Mouse (Mus musculus): Measurements from ENCODE around the gene Whrn. TPM values are rescaled to one million over a fixed set of nuclear protein-coding genes. Genes with fewer than 3 reads are reported as not detected.

Gene Whrn
- polyA plus RNA-seq, 1 experiment, result 22.5 TPM

GRCm38 (mm10) chr4:63493351-63494121 is 2.3 kb downstream of the Whrn start:
- H3K4me1 ChIP-seq (ENCODE audit: control insufficient read depth, insufficient read depth, low read length), result peaks cover 14% of the 10 kb centered on the region
- TF ChIP-seq POLR2A (IDR thresholded peaks at IDR 0.05; ENCODE audit: control insufficient read depth, low read depth, low read length) (no peak), CTCF (IDR thresholded peaks at IDR 0.05; ENCODE audit: control insufficient read depth, insufficient read depth, insufficient replicate concordance, low read depth, low read length) (no peak)

GRCm38 (mm10) chr4:63491521-63491920 is 4.3 kb downstream of the Whrn start:
- H3K4me3 ChIP-seq (ENCODE audit: control insufficient read depth, low read depth, low read length), result no peak overlapping the region
- H3K27me3 ChIP-seq (ENCODE audit: control insufficient read depth, insufficient read depth, low read length), result no peaks in the 10 kb centered on the region
- peaks cover 14% of the 10 kb centered on the region for H3K4me1 ChIP-seq (ENCODE audit: control insufficient read depth, insufficient read depth, low read length)
- TF ChIP-seq POLR2A (IDR thresholded peaks at IDR 0.05; ENCODE audit: control insufficient read depth, low read depth, low read length), result no peak
- no peak for TF ChIP-seq CTCF (IDR thresholded peaks at IDR 0.05; ENCODE audit: control insufficient read depth, insufficient read depth, insufficient replicate concordance, low read depth, low read length)
- no peaks in the 10 kb centered on the region for H3K36me3 ChIP-seq (ENCODE audit: control insufficient read depth, insufficient read depth, low read length)
- H3K27ac ChIP-seq (ENCODE audit: control insufficient read depth, insufficient read depth, low read depth, low read length), result no peak overlapping the region

More at GRCm38 (mm10) chr4:63493351-63494121, 2.3 kb downstream of the Whrn start:
- no peaks in the 10 kb centered on the region for H3K36me3 ChIP-seq (ENCODE audit: control insufficient read depth, insufficient read depth, low read length)
- no peaks in the 10 kb centered on the region for H3K27me3 ChIP-seq (ENCODE audit: control insufficient read depth, insufficient read depth, low read length)
- peak overlapping the region; percentile 2; the same call in 1 of the 2 replicates for H3K4me3 ChIP-seq (ENCODE audit: control insufficient read depth, low read depth, low read length)
- no peak overlapping the region for H3K27ac ChIP-seq (ENCODE audit: control insufficient read depth, insufficient read depth, low read depth, low read length)

DNA sequence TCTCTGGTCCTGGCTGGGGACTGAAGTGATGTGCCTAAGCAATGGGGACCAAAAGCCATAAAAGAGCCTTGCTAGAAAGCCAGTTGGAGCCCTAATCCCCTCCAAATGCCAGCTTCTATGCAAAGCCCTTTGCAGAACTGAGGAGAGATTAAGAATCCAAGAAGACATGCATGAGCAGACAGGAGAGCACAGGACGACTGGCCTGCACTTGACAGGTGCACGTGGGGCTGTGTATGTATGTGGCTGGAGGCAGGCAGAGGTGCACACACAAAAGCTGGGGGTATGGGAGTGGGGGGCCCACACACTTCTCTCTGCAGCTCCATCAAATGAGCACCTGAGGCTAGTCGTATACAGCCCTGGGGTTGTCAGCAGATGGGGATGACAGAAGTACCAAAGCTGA is 5.6 kb downstream of the Whrn start:
- TF ChIP-seq CTCF (IDR thresholded peaks at IDR 0.05; ENCODE audit: control insufficient read depth, insufficient read depth, insufficient replicate concordance, low read depth, low read length) (no peak), POLR2A (IDR thresholded peaks at IDR 0.05; ENCODE audit: control insufficient read depth, low read depth, low read length) (no peak)
- Histone ChIP-seq H3K4me1 (ENCODE audit: control insufficient read depth, insufficient read depth, low read length) (peaks cover 9% of the 10 kb centered on the region), H3K4me3 (ENCODE audit: control insufficient read depth, low read depth, low read length) (no peak overlapping the region), H3K27ac (ENCODE audit: control insufficient read depth, insufficient read depth, low read depth, low read length) (no peak overlapping the region), H3K27me3 (ENCODE audit: control insufficient read depth, insufficient read depth, low read length) (no peaks in the 10 kb centered on the region), H3K36me3 (ENCODE audit: control insufficient read depth, insufficient read depth, low read length) (no peaks in the 10 kb centered on the region)

GRCm38 (mm10) chr4:63489676-63490075 is 6.1 kb downstream of the Whrn start:
- peaks cover 5% of the 10 kb centered on the region for H3K4me1 ChIP-seq (ENCODE audit: control insufficient read depth, insufficient read depth, low read length)
- H3K36me3 ChIP-seq (ENCODE audit: control insufficient read depth, insufficient read depth, low read length), result no peaks in the 10 kb centered on the region
- no peak overlapping the region for H3K4me3 ChIP-seq (ENCODE audit: control insufficient read depth, low read depth, low read length)

GRCm38 (mm10) chr4:63487916-63488315 is 7.9 kb downstream of the Whrn start:
- Histone ChIP-seq H3K4me3 (ENCODE audit: control insufficient read depth, low read depth, low read length) (no peak overlapping the region), H3K36me3 (ENCODE audit: control insufficient read depth, insufficient read depth, low read length) (no peaks in the 10 kb centered on the region), H3K27me3 (ENCODE audit: control insufficient read depth, insufficient read depth, low read length) (no peaks in the 10 kb centered on the region), H3K4me1 (ENCODE audit: control insufficient read depth, insufficient read depth, low read length) (no peaks in the 10 kb centered on the region), H3K27ac (ENCODE audit: control insufficient read depth, insufficient read depth, low read depth, low read length) (no peak overlapping the region)
- TF ChIP-seq CTCF (IDR thresholded peaks at IDR 0.05; ENCODE audit: control insufficient read depth, insufficient read depth, insufficient replicate concordance, low read depth, low read length) (no peak), POLR2A (IDR thresholded peaks at IDR 0.05; ENCODE audit: control insufficient read depth, low read depth, low read length) (no peak)

More at GRCm38 (mm10) chr4:63489676-63490075, 6.1 kb downstream of the Whrn start:
- TF ChIP-seq CTCF (IDR thresholded peaks at IDR 0.05; ENCODE audit: control insufficient read depth, insufficient read depth, insufficient replicate concordance, low read depth, low read length) (no peak), POLR2A (IDR thresholded peaks at IDR 0.05; ENCODE audit: control insufficient read depth, low read depth, low read length) (no peak)
- H3K27ac ChIP-seq (ENCODE audit: control insufficient read depth, insufficient read depth, low read depth, low read length), result no peak overlapping the region
- no peaks in the 10 kb centered on the region for H3K27me3 ChIP-seq (ENCODE audit: control insufficient read depth, insufficient read depth, low read length)

- H3K27me3 ChIP-seq (ENCODE audit: control insufficient read depth, insufficient read depth, low read length), result no peaks in the 10 kb centered on the region
- no peak overlapping the region for H3K27ac ChIP-seq (ENCODE audit: control insufficient read depth, insufficient read depth, low read depth, low read length)
- no peak overlapping the region for H3K4me3 ChIP-seq (ENCODE audit: control insufficient read depth, low read depth, low read length)
- TF ChIP-seq CTCF (IDR thresholded peaks at IDR 0.05; ENCODE audit: control insufficient read depth, insufficient read depth, insufficient replicate concordance, low read depth, low read length) (no peak), POLR2A (IDR thresholded peaks at IDR 0.05; ENCODE audit: control insufficient read depth, low read depth, low read length) (no peak)
- no peaks in the 10 kb centered on the region for H3K4me1 ChIP-seq (ENCODE audit: control insufficient read depth, insufficient read depth, low read length)
- H3K36me3 ChIP-seq (ENCODE audit: control insufficient read depth, insufficient read depth, low read length), result no peaks in the 10 kb centered on the region
Observed at GRCm38 (mm10) chr4:63487256-63487655, 8.5 kb downstream of the Whrn start.

- H3K4me1 ChIP-seq (ENCODE audit: control insufficient read depth, insufficient read depth, low read length), result no peaks in the 10 kb centered on the region
Observed at GRCm38 (mm10) chr4:63486523-63486922, 9.3 kb downstream of the Whrn start.

More at GRCm38 (mm10) chr4:63486523-63486922, 9.3 kb downstream of the Whrn start:
- TF ChIP-seq CTCF (IDR thresholded peaks at IDR 0.05; ENCODE audit: control insufficient read depth, insufficient read depth, insufficient replicate concordance, low read depth, low read length) (no peak), POLR2A (IDR thresholded peaks at IDR 0.05; ENCODE audit: control insufficient read depth, low read depth, low read length) (no peak)
- no peak overlapping the region for H3K4me3 ChIP-seq (ENCODE audit: control insufficient read depth, low read depth, low read length)
- no peaks in the 10 kb centered on the region for H3K36me3 ChIP-seq (ENCODE audit: control insufficient read depth, insufficient read depth, low read length)
- no peak overlapping the region for H3K27ac ChIP-seq (ENCODE audit: control insufficient read depth, insufficient read depth, low read depth, low read length)
- H3K27me3 ChIP-seq (ENCODE audit: control insufficient read depth, insufficient read depth, low read length), result no peaks in the 10 kb centered on the region
